Mouse (Mus musculus) frontal cortex, postnatal 25 days (tissue): ENCODE data around the gene Shprh.
"Not testable (repeated sequence)": the region's sequence is repeated elsewhere in the genome, so short reads cannot be mapped to it uniquely, and the experiment has no call there.

Experiments
- DNase-seq, 2 experiments: peaks; one replicate each; pipeline ENCODE4 v3.0.0; 2022; ENCODE audit warnings: low spot score in 2 of 2

Gene Shprh

GRCm38 (mm10) chr10:11248210-11248609, 99.0 kb downstream of the Shprh start:
- no peak for DNase-seq

GRCm38 (mm10) chr10:11250247-11250997, 101.2 kb downstream of the Shprh start:
- no peak for DNase-seq

- not testable (repeated sequence) for DNase-seq
Observed at GRCm38 (mm10) chr10:11253581-11253980, 104.4 kb downstream of the Shprh start.

GRCm38 (mm10) chr10:11260119-11260518, 110.9 kb downstream of the Shprh start:
- DNase-seq: no peak

- DNase-seq: not testable (repeated sequence)
Observed at GRCm38 (mm10) chr10:11262292-11262691, 113.1 kb downstream of the Shprh start.

- DNase-seq: not testable (repeated sequence)
Observed at GRCm38 (mm10) chr10:11263795-11264194, 114.6 kb downstream of the Shprh start.
